Comparison of ENCODE assay signal across 11 mouse cellular contexts in the genomic region with DNA sequence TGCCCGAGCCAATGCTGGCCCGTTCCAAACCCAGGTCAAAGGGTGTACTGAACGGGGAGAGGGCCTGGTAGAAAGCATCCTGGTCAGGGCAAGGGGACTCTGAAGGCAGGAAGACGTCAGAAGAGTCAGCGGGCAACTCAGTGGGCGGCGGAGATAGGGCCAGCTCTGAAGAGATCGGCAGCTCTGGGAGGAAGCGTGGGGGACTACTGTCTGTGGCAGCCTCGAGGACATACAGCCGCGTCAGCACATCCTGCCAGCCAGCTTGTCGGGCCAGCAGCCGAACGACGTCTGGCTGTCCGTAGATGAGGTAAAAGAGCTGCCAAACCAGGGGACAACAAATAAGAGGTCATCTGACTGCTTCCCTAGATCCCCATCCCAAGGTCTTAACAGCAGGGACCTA.
"Had no signal": no experiment of that assay in that cellular context is flagged by ENCODE, and none has a peak within 500 bp of the region (broad histone marks: within the 10 kb centered on the region; RNA-seq: fewer than 3 reads in every experiment).

No protein-coding gene starts in this region.

- H3K9ac ChIP-seq: limb, embryonic 15.5 days; liver, embryonic 12.5 days; neural tube, embryonic 15.5 days had no signal

- H3K4me3 ChIP-seq: limb, embryonic 15.5 days; liver, embryonic 12.5 days; neural tube, embryonic 15.5 days had no signal

- H3K4me2 ChIP-seq: limb, embryonic 15.5 days; liver, embryonic 12.5 days; neural tube, embryonic 15.5 days had no signal

- H3K27me3 ChIP-seq: liver, embryonic 12.5 days had no signal

- ATAC-seq: intestine, embryonic 16.5 days; liver, embryonic 12.5 days had no signal

- H3K9me3 ChIP-seq: limb, embryonic 15.5 days; liver, embryonic 12.5 days; neural tube, embryonic 15.5 days had no signal

- H3K36me3 ChIP-seq: limb, embryonic 15.5 days had no signal

- H3K4me1 ChIP-seq: liver, embryonic 12.5 days had no signal

- H3K27ac ChIP-seq: limb, embryonic 15.5 days; liver, embryonic 12.5 days; neural tube, embryonic 15.5 days had no signal

- DNase-seq: kidney, adult 9 months; kidney, postnatal 14 days; lung, adult 18-20 months; right cerebral cortex, adult 18-20 months; right cerebral cortex, postnatal 4 days; spleen, adult 18-20 months; thymus, postnatal 4 days had no signal
